Mouse (Mus musculus) urinary bladder, postnatal 4 days (tissue): ENCODE results near the gene Gjb3.

Experiments
- DNase-seq, 2 experiments: peaks; one replicate each; pipeline ENCODE4 v3.0.0; 2021 to 2022; ENCODE audit warnings: low spot score in 2 of 2

The Gjb3 gene

DNA sequence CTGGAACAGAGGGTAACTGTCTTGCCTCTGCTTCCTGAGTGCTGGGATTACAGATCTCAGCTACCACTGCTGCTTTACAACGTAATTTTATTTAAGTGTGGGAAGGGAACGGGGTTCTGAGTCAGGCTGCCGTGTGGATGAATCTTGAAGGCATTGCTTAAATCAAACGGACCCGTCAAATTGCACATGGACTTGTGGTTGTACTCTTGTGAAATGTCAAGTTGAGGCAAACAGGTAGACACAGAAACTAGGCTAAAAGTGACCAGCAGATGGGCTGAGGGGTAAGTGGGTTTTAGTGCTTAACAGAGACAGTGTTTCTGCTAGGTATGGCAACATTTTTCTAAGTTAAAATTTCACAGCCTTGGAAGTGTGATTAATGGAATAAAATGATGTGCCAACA is 7.0 kb upstream of the Gjb3 start:
- no peak for DNase-seq

DNA sequence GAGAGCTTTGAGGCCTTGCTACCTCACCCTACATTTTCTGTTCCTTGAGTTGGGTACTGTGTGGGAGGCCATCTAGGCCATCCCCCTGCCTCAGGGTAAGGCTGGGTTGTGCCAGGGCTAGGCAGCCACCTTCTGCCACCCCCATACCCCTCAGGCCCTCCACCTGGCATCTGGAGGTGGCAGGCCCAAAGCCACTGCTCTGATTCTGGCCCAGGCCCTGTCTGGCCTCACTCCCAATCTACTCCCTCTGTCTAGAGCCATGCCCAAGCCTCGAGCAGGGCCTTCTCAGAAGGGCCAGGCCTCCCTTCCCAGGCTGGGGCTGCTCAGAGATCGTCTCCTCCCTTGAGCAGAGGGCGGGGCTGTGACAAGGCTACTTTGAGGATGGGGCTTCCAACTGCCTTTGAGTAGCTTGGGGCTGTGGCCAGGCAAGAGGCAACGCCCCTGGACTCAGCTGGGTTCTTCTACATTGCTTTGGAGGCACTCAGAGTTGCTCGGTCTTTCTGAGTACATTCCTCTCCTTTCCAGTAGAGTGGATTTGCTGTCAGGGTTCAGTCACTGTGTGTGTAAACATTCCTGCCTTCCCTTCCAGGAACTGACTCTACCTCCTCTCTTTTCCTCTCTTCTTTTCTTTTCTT is 4.3 kb upstream of the Gjb3 start:
- DNase-seq: no peak

DNA sequence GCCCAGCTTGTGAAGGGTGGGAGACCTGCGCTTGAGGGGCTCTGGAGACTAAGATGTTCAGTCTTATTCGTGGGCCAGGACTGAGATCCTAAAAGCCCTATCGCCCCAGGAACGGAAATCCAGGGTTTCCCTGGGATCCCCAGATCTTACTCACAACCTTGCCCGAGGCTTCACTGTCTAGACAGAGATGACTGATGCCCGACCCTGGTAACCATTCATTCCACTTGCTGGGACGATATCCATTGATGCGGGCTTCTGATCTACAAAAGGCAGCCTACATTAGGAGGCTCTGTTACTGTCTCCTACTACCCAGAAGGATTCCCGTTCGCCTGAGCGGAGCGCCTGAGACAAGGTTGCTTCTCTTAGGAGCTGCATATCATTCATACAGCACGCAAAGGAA is 527 bp upstream of the Gjb3 start:
- DNase-seq: no peak

DNA sequence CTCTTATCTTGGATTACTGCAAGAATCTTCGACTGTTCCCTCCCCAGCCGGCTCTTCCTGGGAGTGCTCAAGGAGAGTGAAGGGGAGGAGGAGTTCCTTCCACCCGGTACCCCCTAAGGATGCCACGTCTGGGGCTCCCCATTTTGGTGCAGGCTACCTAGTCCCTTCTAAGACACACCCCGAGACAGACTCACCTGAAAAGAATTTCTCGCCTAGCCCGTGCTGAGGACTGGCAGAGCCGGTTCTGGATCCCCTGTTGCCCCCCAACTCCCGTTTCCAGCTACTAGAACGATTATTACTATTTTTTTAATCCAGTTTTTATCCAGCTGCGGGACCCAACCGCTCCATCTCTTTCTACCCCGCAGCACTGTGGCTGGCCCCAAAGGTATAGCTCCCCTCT is 893 bp downstream of the Gjb3 start:
- DNase-seq: no peak

- no peak for DNase-seq
Measured at GRCm38 (mm10) chr4:127329046-127329445, 1.6 kb downstream of the Gjb3 start.

DNA sequence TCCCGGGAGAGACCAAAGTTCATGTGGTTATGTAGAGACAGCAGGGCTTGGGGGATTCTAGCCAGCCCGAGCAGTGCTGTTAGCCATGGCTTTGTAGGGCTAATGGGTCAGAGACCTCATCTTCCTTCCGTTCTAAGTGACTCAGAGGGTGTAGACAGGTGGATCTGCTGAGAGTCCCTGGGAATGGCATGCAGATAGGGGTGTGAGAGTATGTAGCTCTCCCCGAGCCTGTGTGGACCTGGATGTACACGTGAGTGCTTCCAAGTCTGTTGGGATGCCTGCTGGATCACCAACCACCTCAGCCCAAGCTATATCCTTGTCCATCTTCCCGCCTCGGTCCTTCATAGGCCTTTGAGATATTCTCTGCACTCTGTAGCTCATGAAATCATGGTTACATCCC is 2.3 kb downstream of the Gjb3 start:
- no peak for DNase-seq

GRCm38 (mm10) chr4:127327749-127328148 is 2.9 kb downstream of the Gjb3 start:
- no peak for DNase-seq

DNA sequence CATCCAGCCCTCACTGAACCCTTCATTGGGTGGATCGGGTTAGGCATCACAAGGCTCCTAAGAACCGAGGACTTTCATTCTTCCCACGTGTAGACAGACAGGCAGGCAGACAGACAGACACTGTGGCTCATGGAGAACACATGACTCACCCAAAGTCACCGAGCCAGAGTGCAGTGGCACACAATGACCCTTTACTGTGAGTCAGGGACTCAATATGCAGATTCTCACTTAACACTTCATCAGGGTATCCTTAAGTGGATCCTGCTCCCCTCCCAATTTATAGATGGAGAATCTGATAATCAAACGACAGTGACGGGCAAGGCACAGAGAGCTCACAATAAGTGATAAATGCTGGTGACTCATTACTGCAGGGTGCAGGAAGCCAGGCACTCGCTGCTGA is 3.4 kb downstream of the Gjb3 start:
- DNase-seq: no peak

DNA sequence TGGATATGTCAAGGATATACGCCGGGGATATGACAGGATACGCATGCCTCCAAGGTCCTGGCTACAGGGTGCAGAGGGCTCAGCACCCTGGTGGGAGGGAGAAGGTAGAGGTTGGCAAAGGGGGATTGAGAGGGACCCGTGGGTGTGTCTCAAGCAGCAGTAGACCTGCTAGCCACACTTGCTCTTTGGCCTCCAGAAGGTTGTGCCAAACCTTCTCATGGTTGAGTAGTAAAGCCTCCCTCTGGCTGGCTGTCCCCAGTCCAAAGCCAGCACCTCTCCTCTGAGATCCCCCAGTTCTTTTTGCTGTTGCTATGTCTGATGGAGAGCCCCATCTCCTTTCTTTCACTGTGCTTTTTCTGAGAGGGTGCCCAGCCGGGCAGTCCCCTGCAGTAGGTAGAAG is 5.4 kb downstream of the Gjb3 start:
- no peak for DNase-seq

- peak; percentile 51 to 84 for DNase-seq
Measured at GRCm38 (mm10) chr4:127324759-127325158, 5.9 kb downstream of the Gjb3 start.

GRCm38 (mm10) chr4:127324296-127324695 is 6.3 kb downstream of the Gjb3 start:
- no peak for DNase-seq

- no peak for DNase-seq
Measured at GRCm38 (mm10) chr4:127323651-127324050, 7.0 kb downstream of the Gjb3 start.

DNA sequence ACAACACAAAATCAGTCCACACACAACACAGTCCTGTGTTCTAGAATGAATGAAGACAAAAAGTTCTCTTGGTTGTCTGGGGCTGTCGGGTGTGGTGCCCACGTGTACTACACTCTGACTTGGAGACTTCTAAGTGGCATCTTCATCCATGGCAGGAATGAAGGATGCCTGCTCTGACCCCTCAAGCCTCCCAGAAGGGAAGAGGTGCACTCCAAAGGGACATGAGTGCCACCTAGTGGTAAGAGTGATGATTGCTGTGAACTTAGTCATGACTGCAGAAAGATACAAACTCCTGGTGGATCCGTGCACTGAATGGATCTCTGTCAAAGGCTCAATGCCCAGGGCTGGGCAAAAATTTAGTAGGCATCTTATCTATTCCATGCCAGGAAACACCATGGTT is 11.0 kb downstream of the Gjb3 start:
- no peak for DNase-seq

DNA sequence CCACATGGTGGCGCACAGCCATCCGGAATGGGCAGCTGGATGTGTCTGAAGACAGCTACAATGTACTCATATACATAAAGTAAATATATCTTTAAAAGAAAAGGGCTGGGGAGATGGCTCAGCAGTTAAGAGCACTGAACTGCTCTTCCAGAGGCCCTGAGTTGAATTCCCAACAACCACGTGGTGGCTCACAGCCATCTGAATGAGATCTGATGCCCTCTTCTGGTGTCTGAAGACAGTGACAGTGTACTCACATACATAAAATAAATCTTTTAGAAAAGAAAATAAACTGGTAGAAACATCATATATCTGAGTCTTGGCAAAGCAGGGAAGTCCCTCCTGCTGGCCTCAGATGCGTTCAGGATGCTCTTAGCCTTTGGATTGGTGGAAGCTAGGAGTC is 13.5 kb downstream of the Gjb3 start:
- DNase-seq: no peak

GRCm38 (mm10) chr4:127315753-127316152 is 14.9 kb downstream of the Gjb3 start:
- no peak for DNase-seq

- no peak for DNase-seq
Measured at GRCm38 (mm10) chr4:127314585-127314984, 16.1 kb downstream of the Gjb3 start.

- DNase-seq: peak in 1 of 2 experiments; percentile 59
Measured at GRCm38 (mm10) chr4:127313861-127314260, 16.8 kb downstream of the Gjb3 start, which contains the start of gene Gja4. TSS of gene Gja4 (minus strand) at chr4:127314039.

GRCm38 (mm10) chr4:127312349-127312748 is 18.3 kb downstream of the Gjb3 start:
- no peak for DNase-seq

GRCm38 (mm10) chr4:127311561-127311960 is 19.1 kb downstream of the Gjb3 start:
- no peak for DNase-seq

- no peak for DNase-seq
Measured at GRCm38 (mm10) chr4:127306915-127307314, 23.7 kb downstream of the Gjb3 start.

DNA sequence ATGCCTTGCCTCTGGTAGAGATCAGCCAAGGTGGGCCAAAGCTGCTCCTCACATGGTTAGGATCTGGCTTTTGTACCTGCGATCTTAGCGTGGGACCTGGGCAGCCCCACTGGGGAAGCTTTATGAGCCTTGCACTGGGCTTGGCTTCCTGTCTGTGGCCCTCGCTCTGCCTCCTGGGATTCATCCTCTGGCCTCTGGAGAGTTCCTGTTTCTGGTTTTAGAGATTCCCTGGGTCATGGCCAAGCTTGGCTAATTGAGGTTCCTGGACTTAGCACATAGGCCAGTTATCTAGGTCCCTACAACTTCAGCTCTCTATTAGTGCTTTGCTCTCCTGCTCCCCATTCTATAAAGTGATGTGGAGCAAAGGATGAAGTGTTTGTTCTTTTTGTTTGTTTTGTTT is 26.8 kb downstream of the Gjb3 start:
- DNase-seq: no peak

DNA sequence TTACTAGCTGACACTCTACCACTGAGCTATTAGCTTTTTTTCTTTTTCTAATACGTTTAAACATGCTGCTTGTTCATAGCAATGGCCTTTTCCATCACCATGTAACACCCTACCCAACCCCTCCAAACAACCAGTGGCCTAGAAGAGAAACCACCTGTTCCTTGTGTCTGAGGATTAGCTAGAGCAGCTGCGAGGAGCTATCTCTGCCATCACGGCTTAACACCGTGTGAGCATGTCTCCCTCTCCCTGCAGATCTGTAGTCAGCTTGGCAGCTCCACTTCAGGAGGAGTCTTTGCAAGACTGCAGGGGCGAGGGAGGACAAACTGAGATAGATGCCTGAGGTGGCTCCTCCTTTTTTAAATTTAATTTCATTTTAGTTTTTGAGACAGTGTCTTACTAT is 30.1 kb downstream of the Gjb3 start:
- no peak for DNase-seq

GRCm38 (mm10) chr4:127292631-127293030 is 38.0 kb downstream of the Gjb3 start:
- DNase-seq: no peak

DNA sequence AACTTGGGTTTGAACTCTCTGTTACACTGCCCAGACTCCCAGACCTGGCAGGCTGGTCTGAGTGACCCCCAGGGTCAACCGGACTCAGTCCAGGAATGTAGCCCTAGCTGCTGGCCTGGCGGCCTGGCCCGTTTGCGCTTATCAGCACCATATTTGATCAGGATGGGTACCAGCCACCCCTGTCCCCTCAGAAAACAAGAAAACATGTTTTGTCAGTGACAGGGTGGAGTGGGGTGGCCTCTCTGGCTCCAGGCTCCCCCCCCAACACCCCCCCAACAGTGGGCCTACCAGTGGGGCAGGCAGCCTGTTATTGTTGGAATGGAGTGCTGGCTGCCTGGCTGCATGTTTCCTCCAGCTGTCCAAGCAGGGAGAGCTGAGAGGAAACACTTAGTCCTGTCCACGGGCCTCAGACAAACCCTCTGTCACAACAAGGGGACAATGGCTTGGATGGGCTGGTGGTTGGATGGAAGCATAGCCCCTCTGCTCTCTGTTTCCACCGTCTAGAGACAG is 41.5 kb downstream of the Gjb3 start:
- no peak for DNase-seq
